Mouse (Mus musculus) intestine, postnatal 0 days (tissue): ENCODE measurements around the gene Lce1d. TPM values are rescaled to one million over a fixed set of nuclear protein-coding genes. Genes with fewer than 3 reads are reported as not detected.

Source experiments
- ATAC-seq: fragments of 200-750 bp; cut with Nextera tagmentation; 2 replicates; pipeline ENCODE4 v1.8.0; 2017; ENCODE audit warnings: mild to moderate bottlenecking, moderate TSS enrichment, moderate library complexity
- H3K27ac ChIP-seq: fragments of 300-500 bp; sonication (generic); 2 replicates; pipeline ENCODE4 v1.5.1; 2014; ENCODE audit warnings: mild to moderate bottlenecking, low read depth, low read length, moderate library complexity
- H3K27me3 ChIP-seq: fragments of 300-500 bp; sonication (generic); replicated peaks from 2 replicates; pipeline ENCODE4 v1.6.1; 2014; ENCODE audit warnings: low read length, mixed read lengths; ENCODE audit not compliant: control insufficient read depth, insufficient read depth
- H3K36me3 ChIP-seq: fragments of 300-500 bp; sonication (generic); 2 replicates; pipeline ENCODE4 v1.6.1; 2014; ENCODE audit warnings: mild to moderate bottlenecking, moderate library complexity; ENCODE audit not compliant: control insufficient read depth, insufficient read depth
- H3K4me1 ChIP-seq: fragments of 300-500 bp; sonication (generic); replicated peaks from 2 replicates; pipeline ENCODE4 v1.6.1; 2014; ENCODE audit warnings: antibody characterized with exemption, low read length, mixed read lengths; ENCODE audit not compliant: control insufficient read depth, insufficient read depth
- H3K4me2 ChIP-seq: fragments of 300-500 bp; sonication (generic); replicated peaks from 2 replicates; pipeline ENCODE4 v1.6.1; 2014; ENCODE audit warnings: low read depth, mild to moderate bottlenecking, moderate library complexity
- H3K4me3 ChIP-seq: fragments of 300-500 bp; sonication (generic); 2 replicates; pipeline ENCODE4 v1.5.1; 2014; ENCODE audit warnings: low read depth, low read length
- H3K9ac ChIP-seq: fragments of 300-500 bp; sonication (generic); 2 replicates; pipeline ENCODE4 v1.6.1; 2014; ENCODE audit warnings: mild to moderate bottlenecking, low read depth, low read length
- H3K9me3 ChIP-seq: fragments of 300-500 bp; sonication (generic); 2 replicates; pipeline ENCODE4 v1.6.1; 2016; ENCODE audit warnings: mixed run types; ENCODE audit not compliant: control insufficient read depth
- CTCF ChIP-seq: sonication (generic); IDR thresholded peaks from 2 replicates; pipeline ENCODE4 v1.5.1; 2016; ENCODE audit warnings: low read depth, mild to moderate bottlenecking, control low read depth, antibody characterized with exemption, moderate library complexity
- WGBS: fragments of 180-500 bp; shearing (Covaris S2); extraction: QIAGEN DNeasy Blood & Tissue Kit; methylation state at CpG from one replicate; pipeline ENCODE4 v1.1.7; 2014; 5-methylcytosine and 5-hydroxymethylcytosine counted together
- polyA plus RNA-seq: library from polyadenylated mRNA; unstranded; fragments of >200 nt; fragmentation: Nextera tagmentation; extraction: Ambion mirVana; gene quantifications from 2 replicates; pipeline ENCODE4 v1.2.1, GENCODE M21; 2015

Gene Lce1d
- polyA plus RNA-seq, 1 experiment from 2014 or later: not detected

- no peaks in the 10 kb centered on the region for H3K9me3 ChIP-seq
- no peaks in the 10 kb centered on the region for H3K36me3 ChIP-seq
- no peaks in the 10 kb centered on the region for H3K27me3 ChIP-seq
- H3K4me1 ChIP-seq: no peaks in the 10 kb centered on the region
- H3K9ac ChIP-seq: no peak within 1 kb of the TSS
- no peak within 1 kb of the TSS for H3K4me2 ChIP-seq
- WGBS: 90% methylated on average over 4 of the region's 4 CpGs
- ATAC-seq: no peak
- H3K4me3 ChIP-seq: no peak within 1 kb of the TSS
- TF ChIP-seq CTCF: no peak
- no peak within 1 kb of the TSS for H3K27ac ChIP-seq
Observed at GRCm38 (mm10) chr3:92678947-92679346, 8.1 kb downstream of the Lce1d start, which contains the start of gene Lce1c. TSS of gene Lce1c (plus strand) at chr3:92679247.

- no peak within 1 kb of the TSS for H3K4me2 ChIP-seq
- H3K27ac ChIP-seq: no peak within 1 kb of the TSS
- no peak for ATAC-seq
- H3K4me1 ChIP-seq: no peaks in the 10 kb centered on the region
- no peaks in the 10 kb centered on the region for H3K27me3 ChIP-seq
- no peak for TF ChIP-seq CTCF
- H3K36me3 ChIP-seq: no peaks in the 10 kb centered on the region
- H3K9me3 ChIP-seq: no peaks in the 10 kb centered on the region
- no peak within 1 kb of the TSS for H3K9ac ChIP-seq
- no peak within 1 kb of the TSS for H3K4me3 ChIP-seq
Observed at GRCm38 (mm10) chr3:92670215-92670614, 16.8 kb downstream of the Lce1d start, which contains the start of gene Lce1a2. TSS of gene Lce1a2 (minus strand) at chr3:92670315.

DNA sequence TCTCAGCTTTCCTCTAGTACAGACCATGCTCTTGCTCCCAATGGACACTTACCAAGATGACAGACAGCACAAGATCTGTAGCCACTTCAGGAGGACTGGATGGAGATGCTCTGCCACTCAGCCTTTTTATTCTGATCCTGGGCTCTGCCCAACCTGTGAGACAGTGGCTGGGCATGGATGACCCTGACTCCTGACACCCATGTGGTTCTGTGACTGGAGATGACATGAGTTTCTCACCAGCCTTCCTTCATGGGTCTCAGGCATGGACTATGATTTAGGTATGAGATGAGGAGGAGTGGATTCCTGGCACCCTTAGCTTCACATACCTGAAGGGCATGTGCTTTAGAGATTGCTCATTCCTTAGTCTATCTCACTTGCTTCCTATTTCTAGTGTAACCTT lies 30.2 kb downstream of the Lce1d start, which contains the start of gene Lce1b:
Gene Lce1b, minus strand, starts transcription at position 101 of the 400 bp plus-strand sequence.
- H3K27me3 ChIP-seq: no peaks in the 10 kb centered on the region
- no peak within 1 kb of the TSS for H3K4me3 ChIP-seq
- H3K4me1 ChIP-seq: no peaks in the 10 kb centered on the region
- H3K9ac ChIP-seq: no peak within 1 kb of the TSS
- no peak for TF ChIP-seq CTCF
- H3K36me3 ChIP-seq: no peaks in the 10 kb centered on the region
- no peak for ATAC-seq
- H3K27ac ChIP-seq: no peak within 1 kb of the TSS
- no peaks in the 10 kb centered on the region for H3K9me3 ChIP-seq
- no peak within 1 kb of the TSS for H3K4me2 ChIP-seq

DNA sequence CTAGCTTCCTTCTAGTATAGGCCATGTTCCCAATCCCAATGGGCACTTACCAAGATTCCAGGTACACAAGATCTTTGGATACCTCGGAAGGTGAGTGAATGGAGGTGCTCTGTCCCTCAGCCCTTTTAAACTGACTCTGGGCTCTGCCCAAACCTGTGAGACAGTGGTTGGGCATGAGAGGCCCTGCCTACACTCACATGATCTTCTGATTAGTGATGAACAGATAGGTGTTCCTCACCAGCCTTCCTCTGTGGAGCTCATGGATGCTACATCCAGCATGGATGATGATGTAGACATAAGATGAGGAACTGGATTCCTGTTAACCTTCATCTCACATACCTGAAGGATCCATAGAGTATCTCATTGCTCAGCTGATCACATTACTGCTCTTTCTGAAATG lies 38.8 kb downstream of the Lce1d start, which contains the start of gene Lce1a1:
Gene Lce1a1, minus strand, starts transcription at position 101 of the 400 bp plus-strand sequence.
- no peak within 1 kb of the TSS for H3K27ac ChIP-seq
- no peaks in the 10 kb centered on the region for H3K36me3 ChIP-seq
- no peak within 1 kb of the TSS for H3K9ac ChIP-seq
- no peaks in the 10 kb centered on the region for H3K9me3 ChIP-seq
- H3K4me1 ChIP-seq: no peaks in the 10 kb centered on the region
- H3K27me3 ChIP-seq: no peaks in the 10 kb centered on the region
- WGBS: 82% methylated on average over 1 of the region's 1 CpGs
- no peak for ATAC-seq
- no peak within 1 kb of the TSS for H3K4me3 ChIP-seq
- no peak for TF ChIP-seq CTCF
- no peak within 1 kb of the TSS for H3K4me2 ChIP-seq

DNA sequence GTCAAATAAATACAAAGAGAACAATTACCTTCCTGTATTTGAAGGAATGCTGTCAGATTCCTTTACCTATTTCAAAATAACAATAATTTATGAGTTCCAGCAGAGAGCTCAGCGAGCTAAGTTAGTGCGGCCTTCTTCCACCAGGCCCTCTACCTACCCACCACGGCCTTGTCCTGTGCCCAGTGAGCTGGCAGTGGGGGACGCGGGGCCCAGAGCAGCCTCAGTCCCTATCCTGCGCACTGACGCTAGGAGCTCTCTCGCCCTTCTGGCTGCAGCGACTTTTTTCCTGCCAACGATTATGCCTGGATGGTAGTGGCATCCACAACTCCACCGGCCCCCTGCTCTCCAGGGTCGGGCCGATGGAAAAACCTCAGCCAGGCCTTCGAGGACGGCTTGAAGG lies 47.2 kb downstream of the Lce1d start:
- 92% methylated on average over 15 of the region's 15 CpGs for WGBS
- Histone ChIP-seq H3K4me1 (no peaks in the 10 kb centered on the region), H3K4me2 (no peak overlapping the region), H3K4me3 (no peak overlapping the region), H3K9me3 (no peaks in the 10 kb centered on the region), H3K27me3 (no peaks in the 10 kb centered on the region), H3K36me3 (no peaks in the 10 kb centered on the region), H3K9ac (no peak overlapping the region), H3K27ac (no peak overlapping the region)
- no peak for TF ChIP-seq CTCF
- ATAC-seq: no peak

GRCm38 (mm10) chr3:92638653-92638991 lies 48.4 kb downstream of the Lce1d start:
- no peak for TF ChIP-seq CTCF
- Histone ChIP-seq H3K4me1 (no peaks in the 10 kb centered on the region), H3K36me3 (no peaks in the 10 kb centered on the region), H3K4me2 (no peak overlapping the region), H3K9ac (no peak overlapping the region), H3K9me3 (no peaks in the 10 kb centered on the region), H3K27me3 (no peaks in the 10 kb centered on the region), H3K27ac (peak overlapping the region; percentile 63), H3K4me3 (no peak overlapping the region)
- 25% methylated on average over 3 of the region's 3 CpGs for WGBS
- peak; percentile 84 for ATAC-seq
